In the genomic region with DNA sequence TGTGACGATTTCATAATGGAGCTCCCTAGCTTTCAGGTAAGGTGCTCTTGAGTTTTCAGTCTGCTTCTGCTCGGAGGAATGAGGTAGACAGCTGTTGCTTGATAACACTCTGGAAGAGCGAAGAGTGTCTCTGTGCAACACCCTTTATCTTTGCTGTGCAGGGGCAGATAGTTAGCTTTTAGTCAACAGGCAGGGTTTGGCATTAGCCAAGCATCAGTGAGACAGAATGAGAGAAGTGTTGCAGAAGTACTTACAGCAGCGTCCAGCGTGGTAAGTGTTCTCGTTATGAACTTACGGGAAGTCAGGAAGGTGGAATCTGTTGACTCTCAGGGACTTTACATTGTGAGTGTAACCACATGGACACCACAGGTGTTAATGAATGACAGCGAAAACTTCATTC, we compare ENCODE assay signal across 15 mouse cellular contexts.
DNase-seq lines count a peak whose midpoint lies in the region; ATAC-seq and TF ChIP-seq lines count a peak whose summit lies in the region.
"Had no signal": no experiment of that assay in that cellular context is flagged by ENCODE, and none has a peak within 500 bp of the region (broad histone marks: within the 10 kb centered on the region; RNA-seq: fewer than 3 reads in every experiment).

No protein-coding gene starts in this region.

- TF ChIP-seq EP300 in heart, postnatal 0 days (IDR thresholded peaks at IDR 0.05; ENCODE audit: low read depth): no peak
- TF ChIP-seq EP300 in liver, postnatal 0 days (IDR thresholded peaks at IDR 0.05; ENCODE audit: low read depth): peak; percentile 98

- TF ChIP-seq POLR2A in bone marrow, adult 2 months (IDR thresholded peaks at IDR 0.05; ENCODE audit: borderline replicate concordance, control insufficient read depth, low read depth, low read length): no peak

- intact Hi-C loops in heart, postnatal 25 days (cut with DNase I): no loop called here

- H3K4me3 ChIP-seq in heart, postnatal 0 days (ENCODE audit: low read depth, low read length): no peak overlapping the region
- peak overlapping the region; percentile 25 for H3K4me3 ChIP-seq in bone marrow, adult 2 months (replicated peaks; ENCODE audit: control insufficient read depth, low read depth, low read length)
- peak overlapping the region; percentile 52 for H3K4me3 ChIP-seq in liver, postnatal 0 days (ENCODE audit: low read depth, low read length)
- H3K4me3 ChIP-seq: limb, embryonic 15.5 days; midbrain, embryonic 12.5 days; neural tube, embryonic 12.5 days had no signal

- no peak for ATAC-seq in heart, postnatal 0 days (ENCODE audit: insufficient read depth, low read depth)
- ATAC-seq in common myeloid progenitor, adult 5-6 weeks (replicated peaks; ENCODE audit: low read depth, poor library complexity, severe bottlenecking): peak; percentile 84
- peak; percentile 98 for ATAC-seq in liver, postnatal 0 days
- ATAC-seq in frontal cortex, adult (ENCODE audit: low TSS enrichment): no peak

- H3K4me2 ChIP-seq in heart, postnatal 0 days (ENCODE audit: low read depth, low read length): no peak overlapping the region
- peak overlapping the region; percentile 58 for H3K4me2 ChIP-seq in liver, postnatal 0 days (ENCODE audit: low read depth, low read length)
- H3K4me2 ChIP-seq: limb, embryonic 15.5 days; midbrain, embryonic 12.5 days; neural tube, embryonic 12.5 days had no signal

- DNase-seq in heart, postnatal 0 days (ENCODE audit: low spot score): no peak
- DNase-seq in heart, postnatal 25 days (ENCODE audit: low spot score): no peak
- no peak for DNase-seq in liver, postnatal 0 days
- no peak for DNase-seq in thymus, postnatal 10 days (ENCODE audit: low spot score in 2 of 2)
- DNase-seq in frontal cortex, postnatal 25 days (ENCODE audit: low spot score in 2 of 2): no peak
- DNase-seq: adrenal gland, postnatal 14 days; kidney, postnatal 14 days; layer of hippocampus, postnatal 36 days had no signal

- peaks cover 18% of the 10 kb centered on the region; the same call in 1 of the 2 replicates for H3K4me1 ChIP-seq in heart, postnatal 0 days (ENCODE audit: control insufficient read depth, insufficient read depth)
- no peaks in the 10 kb centered on the region; the same call in 1 of the 2 replicates for H3K4me1 ChIP-seq in bone marrow, adult 2 months (ENCODE audit: control insufficient read depth, insufficient read depth, low read length)
- peaks cover 2% of the 10 kb centered on the region; the same call in 1 of the 2 replicates for H3K4me1 ChIP-seq in liver, postnatal 0 days (ENCODE audit: insufficient read depth)
- H3K4me1 ChIP-seq: midbrain, embryonic 12.5 days; neural tube, embryonic 12.5 days had no signal

- no peak overlapping the region for H3K9ac ChIP-seq in heart, postnatal 0 days (replicated peaks; ENCODE audit: low read depth, low read length)
- peak overlapping the region; percentile 72 for H3K9ac ChIP-seq in liver, postnatal 0 days (replicated peaks)
- H3K9ac ChIP-seq: limb, embryonic 15.5 days; midbrain, embryonic 12.5 days; neural tube, embryonic 12.5 days had no signal

- no peak for TF ChIP-seq CTCF in heart, postnatal 0 days (IDR thresholded peaks at IDR 0.05; ENCODE audit: low read depth)
- no peak for TF ChIP-seq CTCF in bone marrow, adult 2 months (IDR thresholded peaks at IDR 0.05; ENCODE audit: control insufficient read depth, insufficient read depth, low read length)
- no peak for TF ChIP-seq CTCF in liver, postnatal 0 days (IDR thresholded peaks at IDR 0.05; ENCODE audit: low read depth)

- 47% methylated on average over 8 of the region's 8 CpGs for WGBS in heart, postnatal 0 days
- 59% methylated on average over 8 of the region's 8 CpGs for WGBS in bone marrow, adult 2 months
- WGBS in liver, postnatal 0 days (ENCODE audit: insufficient replicate concordance): 56% methylated on average over 8 of the region's 8 CpGs

- H3K27me3 ChIP-seq in heart, postnatal 0 days (ENCODE audit: control insufficient read depth, insufficient read depth, low read length): no peaks in the 10 kb centered on the region
- no peaks in the 10 kb centered on the region for H3K27me3 ChIP-seq in liver, postnatal 0 days (ENCODE audit: insufficient read depth, low read length)
- H3K27me3 ChIP-seq: CH12.LX; limb, embryonic 15.5 days; midbrain, embryonic 12.5 days; neural tube, embryonic 12.5 days had no signal

- no peaks in the 10 kb centered on the region for H3K9me3 ChIP-seq in heart, postnatal 0 days (replicated peaks; ENCODE audit: control insufficient read depth, low read length)
- no peaks in the 10 kb centered on the region for H3K9me3 ChIP-seq in liver, postnatal 0 days (ENCODE audit: low read length)
- H3K9me3 ChIP-seq: limb, embryonic 15.5 days; midbrain, embryonic 12.5 days; neural tube, embryonic 12.5 days had no signal

- peak overlapping the region; percentile 36; the same call in 1 of the 2 replicates for H3K27ac ChIP-seq in heart, postnatal 0 days (ENCODE audit: low read depth)
- peak overlapping the region; percentile 92 for H3K27ac ChIP-seq in bone marrow, adult 2 months (ENCODE audit: control insufficient read depth, insufficient read depth, low read depth, low read length, poor library complexity)
- H3K27ac ChIP-seq in liver, postnatal 0 days (ENCODE audit: low read depth): peak overlapping the region; percentile 93
- H3K27ac ChIP-seq: limb, embryonic 15.5 days; midbrain, embryonic 12.5 days; neural tube, embryonic 12.5 days had no signal

- H3K36me3 ChIP-seq in heart, postnatal 0 days (replicated peaks; ENCODE audit: control insufficient read depth, insufficient read depth, low read length): peaks cover 38% of the 10 kb centered on the region
- peaks cover 35% of the 10 kb centered on the region for H3K36me3 ChIP-seq in liver, postnatal 0 days (replicated peaks; ENCODE audit: insufficient read depth, low read length)

Comparison
In these comparisons a context has a peak if more than half of its experiments do, and no peak if none do; other contexts are left out.
1. ATAC-seq: peak in common myeloid progenitor, adult 5-6 weeks (single experiment) and liver, postnatal 0 days (single experiment); none in heart, postnatal 0 days (single experiment) and frontal cortex, adult (single experiment).
2. H3K27ac ChIP-seq: peak in every context shown above with its lines; median percentile 93 in liver, postnatal 0 days; 92 in bone marrow, adult 2 months; 36 in heart, postnatal 0 days.